In the genomic region with DNA sequence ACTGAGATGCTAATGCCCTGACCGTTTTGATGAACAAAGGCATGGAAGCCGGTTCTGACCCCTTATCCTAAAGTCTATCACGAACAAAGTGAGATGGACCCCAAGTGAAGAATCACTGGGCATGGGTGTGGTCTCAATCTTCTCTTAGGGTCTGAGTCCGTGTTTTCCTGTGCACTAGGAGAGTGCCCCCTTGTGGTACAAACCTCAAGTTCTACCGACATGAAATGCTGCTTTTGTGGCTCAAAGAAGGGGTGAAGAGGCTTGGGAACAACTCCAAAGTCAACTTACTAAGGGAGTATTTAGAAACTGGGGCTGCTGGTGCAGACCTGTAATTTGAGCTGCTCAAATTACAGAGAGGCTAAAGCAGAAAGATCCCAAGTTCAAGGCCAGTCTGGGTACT, we compare ENCODE assay signal across 11 mouse cellular contexts. TPM values are rescaled to one million over a fixed set of nuclear protein-coding genes. Genes with fewer than 3 reads are reported as not detected.
DNase-seq lines count a peak whose midpoint lies in the region; ATAC-seq and TF ChIP-seq lines count a peak whose summit lies in the region.
"Had no signal": no experiment of that assay in that cellular context is flagged by ENCODE, and none has a peak within 500 bp of the region (broad histone marks: within the 10 kb centered on the region; RNA-seq: fewer than 3 reads in every experiment).

No protein-coding gene starts in this region.

- DNase-seq in kidney, adult 18-20 months = peak; percentile 16
- peak; percentile 58 for DNase-seq in ES-E14 (ENCODE audit: low read depth, low spot score)
- peak; percentile 64 for DNase-seq in embryo, embryonic 10.5 days (ENCODE audit: low spot score)
- DNase-seq in lung, postnatal 14 days = peak; percentile 51
- no peak for DNase-seq in cerebellum, adult 18-20 months
- DNase-seq in right cerebral cortex, postnatal 14 days = no peak

- H3K27me3 ChIP-seq in kidney, embryonic 14.5 days (ENCODE audit: control insufficient read depth, insufficient read depth, low read length) = peaks cover 3% of the 10 kb centered on the region; the same call in 1 of the 2 replicates
- peaks cover 17% of the 10 kb centered on the region for H3K27me3 ChIP-seq in forebrain, embryonic 15.5 days

- no peak overlapping the region for H3K27ac ChIP-seq in kidney, embryonic 14.5 days (ENCODE audit: low read depth, low read length)
- H3K27ac ChIP-seq in ES-E14 (ENCODE audit: insufficient read depth, low read depth, low read length, poor library complexity, severe bottlenecking) = no peak overlapping the region
- no peak overlapping the region for H3K27ac ChIP-seq in forebrain, embryonic 15.5 days (replicated peaks)
- H3K27ac ChIP-seq: macrophage had no signal

- no peak overlapping the region for H3K9ac ChIP-seq in kidney, embryonic 14.5 days (ENCODE audit: low read depth, low read length)
- H3K9ac ChIP-seq in ES-E14 (ENCODE audit: insufficient read depth, low read depth, low read length, poor library complexity, severe bottlenecking) = no peak overlapping the region
- no peak overlapping the region for H3K9ac ChIP-seq in forebrain, embryonic 15.5 days (replicated peaks)

- no peak for ATAC-seq in kidney, embryonic 14.5 days (ENCODE audit: low FRiP score, low TSS enrichment)
- ATAC-seq in forebrain, embryonic 15.5 days (replicated peaks) = no peak

- H3K9me3 ChIP-seq in kidney, embryonic 14.5 days (ENCODE audit: control insufficient read depth, low read length) = no peaks in the 10 kb centered on the region
- H3K9me3 ChIP-seq in ES-E14 (ENCODE audit: control insufficient read depth, insufficient read depth, low read depth, low read length) = no peaks in the 10 kb centered on the region
- no peaks in the 10 kb centered on the region for H3K9me3 ChIP-seq in forebrain, embryonic 15.5 days

- H3K4me2 ChIP-seq in kidney, embryonic 14.5 days (replicated peaks; ENCODE audit: low read depth, low read length) = no peak overlapping the region
- H3K4me2 ChIP-seq in forebrain, embryonic 15.5 days (replicated peaks) = no peak overlapping the region

- H3K4me1 ChIP-seq in kidney, embryonic 14.5 days (ENCODE audit: control insufficient read depth, insufficient read depth, low read length) = no peaks in the 10 kb centered on the region
- H3K4me1 ChIP-seq in ES-E14 (ENCODE audit: control insufficient read depth in 2 of 2, insufficient read depth in 2 of 2, low read length in 2 of 2, poor library complexity in 1 of 2) = no peaks in the 10 kb centered on the region
- H3K4me1 ChIP-seq in forebrain, embryonic 15.5 days = peaks cover 4% of the 10 kb centered on the region; the same call in 1 of the 2 replicates

- no peaks in the 10 kb centered on the region for H3K36me3 ChIP-seq in kidney, embryonic 14.5 days (ENCODE audit: control insufficient read depth, insufficient read depth, low read length)
- H3K36me3 ChIP-seq in ES-E14 (ENCODE audit: control insufficient read depth, insufficient read depth, low read length, poor library complexity, severe bottlenecking) = no peaks in the 10 kb centered on the region
- no peaks in the 10 kb centered on the region for H3K36me3 ChIP-seq in forebrain, embryonic 15.5 days

- WGBS in kidney, embryonic 14.5 days = 40% methylated on average over 5 of the region's 5 CpGs
- WGBS in forebrain, embryonic 15.5 days = 47% methylated on average over 5 of the region's 5 CpGs

- H3K4me3 ChIP-seq in kidney, embryonic 14.5 days (ENCODE audit: low read length) = no peak overlapping the region
- H3K4me3 ChIP-seq in ES-E14 (ENCODE audit: insufficient read depth in 1 of 2, low read depth in 1 of 2, low read length in 2 of 2, poor library complexity in 1 of 2, severe bottlenecking in 1 of 2) = no peak overlapping the region
- H3K4me3 ChIP-seq in forebrain, embryonic 15.5 days = no peak overlapping the region

- in situ Hi-C loops in ES-E14 (cut with MboI; ENCODE audit: low sequenced_read_pairs in 2 of 2, unreplicated experiment in 2 of 2) = loop anchor here in 1 of 2 experiments (25.0 kb wide), 1 partner anchor 165 kb away; no protein-coding TSS in a partner anchor

TF ChIP-seq in ES-E14, 5 proteins besides CTCF, POLR2A, EP300 and RAD21:
- TF ChIP-seq ZC3H11A (IDR thresholded peaks at IDR 0.05; ENCODE audit: borderline replicate concordance, low read depth, low read length) (peak; percentile 23; the same call in 1 of the 2 replicates), CHD2 (IDR thresholded peaks at IDR 0.05; ENCODE audit: low read depth, low read length) (no peak)

RNA-seq across cellular contexts. Expression of gene Spaca3, which starts 6.3 kb away (rescaled TPM):
- not detected in 2 replicates for polyA plus RNA-seq in kidney, embryonic 14.5 days (2014; fragmentation: Nextera tagmentation; extraction: Ambion mirVana)
- not detected in 2 replicates for total RNA-seq in ES-E14 (2012; rRNA removed)
- not detected in 2 replicates for polyA plus RNA-seq in forebrain, embryonic 15.5 days (2015; fragmentation: Nextera tagmentation; extraction: Ambion mirVana)
- polyA plus RNA-seq: heart, embryonic 16.5 days; macrophage; spleen, adult 2 months had no signal

RNA-seq across cellular contexts. Expression of gene Tmem98, which starts 41.9 kb away (rescaled TPM):
- 111 and 115 TPM in 2 replicates for polyA plus RNA-seq in kidney, embryonic 14.5 days (2014; fragmentation: Nextera tagmentation; extraction: Ambion mirVana)
- total RNA-seq in ES-E14 (2012; rRNA removed) = 12.1 and 18.0 TPM in 2 replicates
- 39.9 and 40.2 TPM in 2 replicates for polyA plus RNA-seq in forebrain, embryonic 15.5 days (2015; fragmentation: Nextera tagmentation; extraction: Ambion mirVana)
- polyA plus RNA-seq: macrophage had no signal

Comparison
In these comparisons a context has a peak if more than half of its experiments do, and no peak if none do; other contexts are left out.
1. DNase-seq: peak in kidney, adult 18-20 months (single experiment), ES-E14 (single experiment), embryo, embryonic 10.5 days (single experiment) and lung, postnatal 14 days (single experiment); none in cerebellum, adult 18-20 months (0 of 2) and right cerebral cortex, postnatal 14 days (single experiment).